Mouse (Mus musculus): ENCODE measurements around the gene Eml6. TPM values are rescaled to one million over a fixed set of nuclear protein-coding genes. Genes with fewer than 3 reads are reported as not detected.

Gene Eml6
- total RNA-seq, 1 experiment from 2014 or later, result 4.0 TPM

DNA sequence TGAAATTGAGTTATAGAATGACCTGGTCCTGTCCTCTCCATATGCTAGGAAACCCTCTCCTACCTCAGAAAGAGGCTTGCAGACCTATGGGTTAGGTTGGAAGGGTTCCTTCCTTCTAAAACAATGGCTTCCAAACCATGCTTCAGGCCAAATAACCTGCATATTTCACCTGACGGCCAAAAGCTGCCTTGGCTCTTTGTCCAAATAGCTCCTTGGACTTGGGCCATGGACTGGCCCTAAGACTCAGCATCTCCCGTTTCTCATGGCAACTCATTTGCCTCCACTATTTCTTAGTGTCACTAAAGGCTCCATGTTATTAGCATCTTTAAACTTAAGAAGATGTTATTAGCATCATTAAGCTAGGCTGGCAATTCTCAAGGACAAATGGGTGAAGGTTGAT, 280.3 kb downstream of the Eml6 start:
- ATAC-seq (replicated peaks in 1 of 2; ENCODE audit: insufficient read depth in 1 of 2, low FRiP score in 2 of 2, low TSS enrichment in 1 of 2, low read depth in 1 of 2, poor library complexity in 2 of 2, severe bottlenecking in 2 of 2), result no peak

DNA sequence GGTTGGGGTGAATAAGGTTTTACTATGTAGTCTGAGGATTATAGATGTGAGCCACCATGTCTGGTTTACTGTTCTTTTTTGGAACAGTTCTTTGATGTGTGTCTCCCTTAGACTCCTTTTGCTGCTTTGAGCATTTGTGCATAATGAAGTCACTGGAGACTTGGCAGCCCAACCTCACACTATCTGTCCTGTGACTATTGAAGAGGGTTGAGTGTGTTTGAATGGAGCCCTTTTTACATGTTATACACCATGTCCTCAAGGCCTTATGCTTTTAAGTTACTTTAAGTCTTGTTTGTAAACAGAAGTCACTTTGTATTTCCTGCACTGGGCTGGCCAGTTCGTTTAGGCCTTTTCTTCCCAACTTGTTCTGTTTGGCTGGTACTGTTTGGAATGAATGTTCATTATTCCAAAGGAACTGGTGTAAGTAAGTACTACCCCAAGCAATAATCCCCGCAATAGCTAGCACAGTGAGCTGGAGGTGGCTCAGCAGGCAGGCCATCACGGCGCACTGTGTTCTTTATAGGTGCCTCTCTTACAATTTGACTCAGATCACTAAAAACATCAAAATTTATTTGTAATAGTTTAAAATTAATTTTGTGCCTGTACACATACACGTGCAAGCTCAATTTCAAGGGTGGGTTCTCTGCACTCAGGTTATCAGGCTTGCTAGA, 280.9 kb downstream of the Eml6 start:
- ATAC-seq (replicated peaks in 1 of 2; ENCODE audit: insufficient read depth in 1 of 2, low FRiP score in 2 of 2, low TSS enrichment in 1 of 2, low read depth in 1 of 2, poor library complexity in 2 of 2, severe bottlenecking in 2 of 2), result no peak

- no peak for ATAC-seq (replicated peaks in 1 of 2; ENCODE audit: insufficient read depth in 1 of 2, low FRiP score in 2 of 2, low TSS enrichment in 1 of 2, low read depth in 1 of 2, poor library complexity in 2 of 2, severe bottlenecking in 2 of 2)
Measured at GRCm38 (mm10) chr11:29739752-29740151, 286.1 kb downstream of the Eml6 start.

GRCm38 (mm10) chr11:29727901-29728300, 297.9 kb downstream of the Eml6 start:
- peak; percentile 63 to 69; a peak in 3 of 4 replicates for ATAC-seq (replicated peaks in 1 of 2; ENCODE audit: insufficient read depth in 1 of 2, low FRiP score in 2 of 2, low TSS enrichment in 1 of 2, low read depth in 1 of 2, poor library complexity in 2 of 2, severe bottlenecking in 2 of 2)

GRCm38 (mm10) chr11:29725610-29726009, 300.2 kb downstream of the Eml6 start:
- ATAC-seq (replicated peaks in 1 of 2; ENCODE audit: insufficient read depth in 1 of 2, low FRiP score in 2 of 2, low TSS enrichment in 1 of 2, low read depth in 1 of 2, poor library complexity in 2 of 2, severe bottlenecking in 2 of 2), result no peak

- no peak for ATAC-seq (replicated peaks in 1 of 2; ENCODE audit: insufficient read depth in 1 of 2, low FRiP score in 2 of 2, low TSS enrichment in 1 of 2, low read depth in 1 of 2, poor library complexity in 2 of 2, severe bottlenecking in 2 of 2)
Measured at GRCm38 (mm10) chr11:29725167-29725566, 300.7 kb downstream of the Eml6 start.

GRCm38 (mm10) chr11:29724213-29724612, 301.6 kb downstream of the Eml6 start:
- ATAC-seq (replicated peaks in 1 of 2; ENCODE audit: insufficient read depth in 1 of 2, low FRiP score in 2 of 2, low TSS enrichment in 1 of 2, low read depth in 1 of 2, poor library complexity in 2 of 2, severe bottlenecking in 2 of 2), result no peak

DNA sequence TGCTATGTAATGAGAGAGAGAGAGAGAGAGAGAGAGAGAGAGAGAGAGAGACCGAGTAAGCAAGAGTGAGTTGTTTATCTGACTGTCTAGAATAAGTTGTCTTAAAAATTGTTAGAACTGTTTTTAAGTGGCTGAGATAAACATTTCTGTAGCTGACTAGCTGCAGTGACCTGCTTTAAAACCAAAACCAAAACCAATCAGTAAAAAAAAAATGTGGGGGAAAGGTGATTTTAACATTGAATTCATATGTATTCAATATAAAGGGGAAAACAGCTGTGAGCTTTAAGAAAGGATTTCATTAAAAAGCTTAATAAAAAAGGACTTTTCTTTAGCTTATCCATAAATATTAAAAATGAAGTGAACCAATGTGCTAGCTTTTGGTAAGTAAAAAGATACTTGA, 306.2 kb downstream of the Eml6 start:
- ATAC-seq (replicated peaks in 1 of 2; ENCODE audit: insufficient read depth in 1 of 2, low FRiP score in 2 of 2, low TSS enrichment in 1 of 2, low read depth in 1 of 2, poor library complexity in 2 of 2, severe bottlenecking in 2 of 2), result no peak

GRCm38 (mm10) chr11:29718541-29718940, 307.3 kb downstream of the Eml6 start:
- no peak for ATAC-seq (replicated peaks in 1 of 2; ENCODE audit: insufficient read depth in 1 of 2, low FRiP score in 2 of 2, low TSS enrichment in 1 of 2, low read depth in 1 of 2, poor library complexity in 2 of 2, severe bottlenecking in 2 of 2)

DNA sequence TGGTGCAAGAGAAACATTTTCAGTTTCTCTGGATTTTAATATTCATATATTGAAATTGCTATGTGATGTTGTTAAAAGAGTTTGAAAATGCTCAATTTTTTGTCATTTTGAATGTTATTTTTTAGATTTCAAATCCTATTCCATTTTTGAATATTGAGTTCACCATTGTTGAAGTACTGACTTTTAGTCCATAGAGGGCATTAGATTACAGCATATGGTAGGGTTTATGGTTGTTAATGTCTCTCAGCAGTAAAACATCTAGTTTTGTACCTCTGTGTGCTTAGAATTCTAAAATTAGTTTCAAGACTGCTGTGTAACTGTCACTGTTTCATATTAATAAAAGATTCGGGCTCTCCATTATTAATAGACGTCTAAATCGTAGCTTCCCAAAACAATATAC, 310.3 kb downstream of the Eml6 start:
- ATAC-seq (replicated peaks in 1 of 2; ENCODE audit: insufficient read depth in 1 of 2, low FRiP score in 2 of 2, low TSS enrichment in 1 of 2, low read depth in 1 of 2, poor library complexity in 2 of 2, severe bottlenecking in 2 of 2), result no peak

DNA sequence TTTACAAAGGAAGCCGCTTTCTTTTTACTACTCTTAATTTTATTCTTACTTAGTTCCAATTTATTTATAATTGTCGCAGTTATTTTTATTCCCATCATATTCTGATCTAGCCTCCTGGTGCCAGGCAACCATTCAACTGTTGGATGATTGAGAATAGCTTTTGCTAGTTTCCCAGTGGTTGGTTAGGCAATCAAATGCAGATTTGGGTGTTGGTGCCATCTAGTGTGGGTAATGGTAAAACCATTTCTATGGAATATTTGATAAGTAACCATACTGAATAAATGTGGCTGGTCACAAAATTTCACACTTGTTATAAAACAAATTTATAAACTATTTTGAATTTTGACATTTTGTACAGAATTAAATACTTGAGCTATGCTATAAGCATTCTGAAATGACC, 311.0 kb downstream of the Eml6 start:
- ATAC-seq (replicated peaks in 1 of 2; ENCODE audit: insufficient read depth in 1 of 2, low FRiP score in 2 of 2, low TSS enrichment in 1 of 2, low read depth in 1 of 2, poor library complexity in 2 of 2, severe bottlenecking in 2 of 2), result no peak

DNA sequence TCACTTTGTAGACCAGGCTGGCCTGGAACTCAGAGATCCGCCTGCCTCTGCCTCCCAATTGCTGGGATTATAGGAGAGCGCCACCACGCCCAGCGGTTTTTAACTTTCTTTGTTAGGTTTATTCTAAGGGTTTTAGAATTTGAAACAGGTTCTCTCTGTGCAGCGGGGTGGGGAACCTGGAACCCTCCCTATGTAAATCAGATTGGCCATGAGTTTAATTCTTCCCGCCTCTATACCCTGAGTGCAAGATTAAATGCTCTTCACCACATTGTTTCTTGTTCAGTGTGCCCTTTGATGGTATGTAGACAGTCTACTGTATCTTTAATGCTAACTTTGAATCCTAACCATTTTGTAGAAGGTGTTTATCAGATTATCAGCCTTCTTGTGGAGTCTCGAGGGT, 311.7 kb downstream of the Eml6 start:
- no peak for ATAC-seq (replicated peaks in 1 of 2; ENCODE audit: insufficient read depth in 1 of 2, low FRiP score in 2 of 2, low TSS enrichment in 1 of 2, low read depth in 1 of 2, poor library complexity in 2 of 2, severe bottlenecking in 2 of 2)

- no peak for ATAC-seq (replicated peaks in 1 of 2; ENCODE audit: insufficient read depth in 1 of 2, low FRiP score in 2 of 2, low TSS enrichment in 1 of 2, low read depth in 1 of 2, poor library complexity in 2 of 2, severe bottlenecking in 2 of 2)
Measured at GRCm38 (mm10) chr11:29709512-29709911, 316.3 kb downstream of the Eml6 start.

DNA sequence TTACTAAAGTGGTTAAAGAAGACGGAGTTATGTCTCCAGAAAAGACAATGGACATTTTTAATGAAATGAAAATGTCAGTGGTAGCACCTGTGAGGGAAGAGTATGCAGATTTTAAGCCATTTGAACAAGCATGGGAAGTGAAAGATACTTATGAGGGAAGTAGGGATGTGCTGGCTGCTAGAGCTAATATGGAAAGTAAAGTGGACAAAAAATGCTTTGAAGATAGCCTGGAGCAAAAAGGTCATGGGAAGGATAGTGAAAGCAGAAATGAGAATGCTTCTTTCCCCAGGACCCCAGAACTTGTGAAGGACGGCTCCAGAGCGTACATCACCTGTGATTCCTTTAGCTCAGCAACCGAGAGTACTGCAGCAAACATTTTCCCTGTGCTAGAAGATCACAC, 319.0 kb downstream of the Eml6 start:
- ATAC-seq (replicated peaks in 1 of 2; ENCODE audit: insufficient read depth in 1 of 2, low FRiP score in 2 of 2, low TSS enrichment in 1 of 2, low read depth in 1 of 2, poor library complexity in 2 of 2, severe bottlenecking in 2 of 2), result no peak

DNA sequence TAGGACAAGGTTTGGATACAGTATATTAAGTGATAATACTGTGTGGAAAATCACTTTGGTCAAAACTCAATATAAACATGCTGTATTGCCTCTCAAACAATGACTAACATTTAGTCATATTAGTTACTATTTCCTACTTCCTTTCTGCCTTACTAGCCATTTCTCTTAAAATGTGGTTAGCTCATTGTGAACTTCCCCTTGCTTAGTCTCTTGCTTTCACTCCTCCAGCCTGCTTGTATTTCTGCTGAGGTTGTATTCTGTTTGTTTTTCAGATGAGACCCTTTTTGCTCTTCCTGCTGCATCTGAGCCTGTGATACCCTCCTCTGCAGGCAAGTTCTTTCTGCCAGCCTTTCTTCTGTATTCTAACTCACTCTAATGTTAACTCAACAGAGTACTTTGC, 320.6 kb downstream of the Eml6 start:
- peak; percentile 56 to 65; a peak in 3 of 4 replicates for ATAC-seq (replicated peaks in 1 of 2; ENCODE audit: insufficient read depth in 1 of 2, low FRiP score in 2 of 2, low TSS enrichment in 1 of 2, low read depth in 1 of 2, poor library complexity in 2 of 2, severe bottlenecking in 2 of 2)

DNA sequence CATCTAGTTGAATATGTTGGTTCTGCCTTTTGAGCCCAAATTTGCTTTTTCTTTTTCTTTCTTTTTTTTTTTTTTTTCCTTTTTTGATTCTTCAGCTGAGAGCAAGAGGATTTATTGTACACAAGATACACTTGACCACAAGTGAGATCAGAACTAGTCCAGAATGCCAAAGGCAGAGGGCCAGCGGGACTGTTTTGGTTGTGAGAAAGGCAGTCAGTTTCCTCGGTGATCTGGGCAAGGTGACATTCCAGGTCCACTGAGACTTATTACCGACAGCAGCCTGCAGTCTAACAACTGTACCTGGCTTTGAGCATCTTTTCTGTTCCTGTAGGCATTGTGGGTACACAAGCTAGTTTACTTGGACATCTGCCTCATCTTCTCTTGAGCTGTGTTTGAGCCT, 323.1 kb downstream of the Eml6 start:
- ATAC-seq (replicated peaks in 1 of 2; ENCODE audit: insufficient read depth in 1 of 2, low FRiP score in 2 of 2, low TSS enrichment in 1 of 2, low read depth in 1 of 2, poor library complexity in 2 of 2, severe bottlenecking in 2 of 2), result no peak

- no peak for ATAC-seq (replicated peaks in 1 of 2; ENCODE audit: insufficient read depth in 1 of 2, low FRiP score in 2 of 2, low TSS enrichment in 1 of 2, low read depth in 1 of 2, poor library complexity in 2 of 2, severe bottlenecking in 2 of 2)
Measured at GRCm38 (mm10) chr11:29694754-29695153, 331.1 kb downstream of the Eml6 start.

DNA sequence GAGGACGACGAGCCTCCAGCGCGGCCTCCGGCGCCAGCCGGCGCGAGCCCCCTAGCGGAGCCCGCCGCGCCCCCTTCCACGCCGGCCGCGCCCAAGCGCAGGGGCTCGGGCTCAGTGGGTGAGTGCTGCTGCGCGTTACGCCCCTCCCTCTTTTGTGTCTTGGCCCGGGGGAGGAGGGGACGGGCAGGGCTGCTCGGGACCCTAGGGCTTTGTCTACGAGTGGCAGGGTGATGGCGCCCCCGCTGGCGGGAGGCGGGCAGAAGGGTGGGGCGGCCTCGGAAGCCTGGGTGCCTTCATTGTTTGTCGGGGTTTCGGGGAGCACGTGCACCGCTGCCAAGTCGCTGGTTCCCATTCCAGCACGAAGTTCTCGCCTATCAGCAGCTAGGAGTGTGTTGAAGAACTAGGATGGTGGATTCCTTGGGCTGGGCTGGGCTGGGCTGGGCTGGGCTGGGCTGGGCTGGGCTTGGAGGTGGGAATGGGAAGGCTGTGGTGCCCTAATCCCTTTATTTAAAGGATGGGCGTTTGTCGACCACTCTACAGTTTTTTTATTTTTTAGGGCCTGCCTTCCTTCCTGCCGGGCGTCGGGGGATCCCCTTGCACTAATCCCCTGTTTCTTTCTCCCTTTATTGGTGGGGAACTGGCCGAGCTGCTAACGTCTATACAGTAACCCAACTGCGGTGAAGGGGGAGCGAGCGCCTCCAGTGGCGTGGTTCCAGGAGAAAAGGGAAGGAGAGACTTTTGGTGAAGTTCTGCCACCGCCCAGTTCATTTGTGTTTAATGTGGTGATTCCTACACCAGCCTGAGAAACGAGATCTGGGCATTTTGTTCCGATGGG, 332.0 kb downstream of the Eml6 start:
- peak; percentile 63 to 68 for ATAC-seq (replicated peaks in 1 of 2; ENCODE audit: insufficient read depth in 1 of 2, low FRiP score in 2 of 2, low TSS enrichment in 1 of 2, low read depth in 1 of 2, poor library complexity in 2 of 2, severe bottlenecking in 2 of 2)

Data from hematopoietic stem cell, adult 5-6 weeks (primary cell).